Mouse (Mus musculus): Measurements from ENCODE around the gene Cdh22. TPM values are rescaled to one million over a fixed set of nuclear protein-coding genes. Genes with fewer than 3 reads are reported as not detected.

Cdh22 gene
- total RNA-seq (2017): not detected in 2 replicates

- ATAC-seq (replicated peaks in 1 of 2; ENCODE audit: insufficient read depth in 1 of 2, low FRiP score in 2 of 2, low TSS enrichment in 1 of 2, low read depth in 1 of 2, poor library complexity in 2 of 2, severe bottlenecking in 2 of 2): peak; percentile 43 to 50; a peak in 2 of 4 replicates
Observed at GRCm38 (mm10) chr2:165234613-165235291, at the start of gene Cdh22. Cdh22 (minus strand) TSS chr2:165234853.

- ATAC-seq (replicated peaks in 1 of 2; ENCODE audit: insufficient read depth in 1 of 2, low FRiP score in 2 of 2, low TSS enrichment in 1 of 2, low read depth in 1 of 2, poor library complexity in 2 of 2, severe bottlenecking in 2 of 2): no peak
Observed at GRCm38 (mm10) chr2:165284377-165284776, 49.7 kb upstream of the Cdh22 start.

GRCm38 (mm10) chr2:165283644-165284043, 49.0 kb upstream of the Cdh22 start:
- ATAC-seq (replicated peaks in 1 of 2; ENCODE audit: insufficient read depth in 1 of 2, low FRiP score in 2 of 2, low TSS enrichment in 1 of 2, low read depth in 1 of 2, poor library complexity in 2 of 2, severe bottlenecking in 2 of 2): no peak

- ATAC-seq (replicated peaks in 1 of 2; ENCODE audit: insufficient read depth in 1 of 2, low FRiP score in 2 of 2, low TSS enrichment in 1 of 2, low read depth in 1 of 2, poor library complexity in 2 of 2, severe bottlenecking in 2 of 2): no peak
Observed at GRCm38 (mm10) chr2:165281779-165282311, 47.2 kb upstream of the Cdh22 start.

- no peak for ATAC-seq (replicated peaks in 1 of 2; ENCODE audit: insufficient read depth in 1 of 2, low FRiP score in 2 of 2, low TSS enrichment in 1 of 2, low read depth in 1 of 2, poor library complexity in 2 of 2, severe bottlenecking in 2 of 2)
Observed at GRCm38 (mm10) chr2:165279351-165279750, 44.7 kb upstream of the Cdh22 start.

- ATAC-seq (replicated peaks in 1 of 2; ENCODE audit: insufficient read depth in 1 of 2, low FRiP score in 2 of 2, low TSS enrichment in 1 of 2, low read depth in 1 of 2, poor library complexity in 2 of 2, severe bottlenecking in 2 of 2): no peak
Observed at GRCm38 (mm10) chr2:165277188-165277740, 42.6 kb upstream of the Cdh22 start.

GRCm38 (mm10) chr2:165275824-165276223, 41.2 kb upstream of the Cdh22 start:
- ATAC-seq (replicated peaks in 1 of 2; ENCODE audit: insufficient read depth in 1 of 2, low FRiP score in 2 of 2, low TSS enrichment in 1 of 2, low read depth in 1 of 2, poor library complexity in 2 of 2, severe bottlenecking in 2 of 2): peak; percentile 74 to 80

- no peak for ATAC-seq (replicated peaks in 1 of 2; ENCODE audit: insufficient read depth in 1 of 2, low FRiP score in 2 of 2, low TSS enrichment in 1 of 2, low read depth in 1 of 2, poor library complexity in 2 of 2, severe bottlenecking in 2 of 2)
Observed at GRCm38 (mm10) chr2:165275124-165275640, 40.5 kb upstream of the Cdh22 start.

- ATAC-seq (replicated peaks in 1 of 2; ENCODE audit: insufficient read depth in 1 of 2, low FRiP score in 2 of 2, low TSS enrichment in 1 of 2, low read depth in 1 of 2, poor library complexity in 2 of 2, severe bottlenecking in 2 of 2): no peak
Observed at GRCm38 (mm10) chr2:165273589-165273988, 38.9 kb upstream of the Cdh22 start.

GRCm38 (mm10) chr2:165271326-165271725, 36.7 kb upstream of the Cdh22 start:
- ATAC-seq (replicated peaks in 1 of 2; ENCODE audit: insufficient read depth in 1 of 2, low FRiP score in 2 of 2, low TSS enrichment in 1 of 2, low read depth in 1 of 2, poor library complexity in 2 of 2, severe bottlenecking in 2 of 2): no peak

- peak in 1 of 2 experiments; percentile 29; a peak in 2 of 4 replicates for ATAC-seq (replicated peaks in 1 of 2; ENCODE audit: insufficient read depth in 1 of 2, low FRiP score in 2 of 2, low TSS enrichment in 1 of 2, low read depth in 1 of 2, poor library complexity in 2 of 2, severe bottlenecking in 2 of 2)
Observed at GRCm38 (mm10) chr2:165270858-165271257, 36.2 kb upstream of the Cdh22 start.

GRCm38 (mm10) chr2:165266739-165267138, 32.1 kb upstream of the Cdh22 start:
- ATAC-seq (replicated peaks in 1 of 2; ENCODE audit: insufficient read depth in 1 of 2, low FRiP score in 2 of 2, low TSS enrichment in 1 of 2, low read depth in 1 of 2, poor library complexity in 2 of 2, severe bottlenecking in 2 of 2): no peak

GRCm38 (mm10) chr2:165263861-165264260, 29.2 kb upstream of the Cdh22 start:
- no peak for ATAC-seq (replicated peaks in 1 of 2; ENCODE audit: insufficient read depth in 1 of 2, low FRiP score in 2 of 2, low TSS enrichment in 1 of 2, low read depth in 1 of 2, poor library complexity in 2 of 2, severe bottlenecking in 2 of 2)

GRCm38 (mm10) chr2:165262274-165262990, 27.8 kb upstream of the Cdh22 start:
- ATAC-seq (replicated peaks in 1 of 2; ENCODE audit: insufficient read depth in 1 of 2, low FRiP score in 2 of 2, low TSS enrichment in 1 of 2, low read depth in 1 of 2, poor library complexity in 2 of 2, severe bottlenecking in 2 of 2): no peak

- no peak for ATAC-seq (replicated peaks in 1 of 2; ENCODE audit: insufficient read depth in 1 of 2, low FRiP score in 2 of 2, low TSS enrichment in 1 of 2, low read depth in 1 of 2, poor library complexity in 2 of 2, severe bottlenecking in 2 of 2)
Observed at GRCm38 (mm10) chr2:165259859-165260258, 25.2 kb upstream of the Cdh22 start.

GRCm38 (mm10) chr2:165258321-165258720, 23.7 kb upstream of the Cdh22 start:
- ATAC-seq (replicated peaks in 1 of 2; ENCODE audit: insufficient read depth in 1 of 2, low FRiP score in 2 of 2, low TSS enrichment in 1 of 2, low read depth in 1 of 2, poor library complexity in 2 of 2, severe bottlenecking in 2 of 2): no peak

GRCm38 (mm10) chr2:165257151-165257834, 22.6 kb upstream of the Cdh22 start:
- no peak for ATAC-seq (replicated peaks in 1 of 2; ENCODE audit: insufficient read depth in 1 of 2, low FRiP score in 2 of 2, low TSS enrichment in 1 of 2, low read depth in 1 of 2, poor library complexity in 2 of 2, severe bottlenecking in 2 of 2)
